Mouse (Mus musculus): ENCODE data around the gene Lin7b.
"Not testable (repeated sequence)": the region's sequence is repeated elsewhere in the genome, so short reads cannot be mapped to it uniquely, and the experiment has no call there.

The Lin7b gene

DNA sequence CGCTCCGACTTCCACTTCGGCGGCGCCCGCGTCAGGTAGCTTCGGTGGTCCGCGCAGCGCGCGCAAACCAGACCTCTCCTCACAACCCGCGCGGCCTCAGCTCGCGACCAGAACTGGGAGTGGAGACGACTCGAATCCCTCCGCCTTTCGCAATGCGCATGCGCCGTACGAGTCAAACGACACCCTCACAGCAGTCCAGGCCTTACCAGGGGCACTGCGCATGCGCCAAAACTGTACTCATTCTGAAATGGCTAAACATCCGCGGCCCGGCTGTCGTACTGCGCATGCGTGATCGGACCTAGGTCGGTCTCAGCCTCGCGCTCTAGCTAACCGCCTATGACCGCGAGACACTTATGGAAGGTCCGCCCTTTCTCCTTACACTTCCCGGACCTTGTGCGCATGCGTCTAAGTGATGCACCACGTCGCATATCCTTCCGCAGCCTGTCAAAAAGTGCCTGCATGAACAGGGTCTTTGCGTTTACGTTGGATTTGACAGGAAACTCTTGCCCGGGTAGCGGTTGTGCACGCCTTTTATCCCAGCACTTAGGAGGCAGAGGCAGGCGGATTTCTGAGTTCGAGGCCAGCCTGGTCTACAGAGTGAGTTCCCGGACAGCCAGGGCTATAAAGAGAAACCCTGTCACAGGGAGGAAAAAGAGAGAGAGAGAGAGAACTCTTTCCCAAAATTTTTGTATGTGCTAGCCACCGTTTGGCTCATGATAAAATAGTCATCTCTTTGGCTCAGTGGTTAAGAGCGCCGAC, 25.4 kb upstream of the Lin7b start, which contains the start of gene Snrnp70:
Gene Snrnp70 (minus strand): TSS at position 165 of the 759 bp plus-strand sequence.
- peak; percentile 100 for DNase-seq (ENCODE audit: low read depth, low spot score)

DNA sequence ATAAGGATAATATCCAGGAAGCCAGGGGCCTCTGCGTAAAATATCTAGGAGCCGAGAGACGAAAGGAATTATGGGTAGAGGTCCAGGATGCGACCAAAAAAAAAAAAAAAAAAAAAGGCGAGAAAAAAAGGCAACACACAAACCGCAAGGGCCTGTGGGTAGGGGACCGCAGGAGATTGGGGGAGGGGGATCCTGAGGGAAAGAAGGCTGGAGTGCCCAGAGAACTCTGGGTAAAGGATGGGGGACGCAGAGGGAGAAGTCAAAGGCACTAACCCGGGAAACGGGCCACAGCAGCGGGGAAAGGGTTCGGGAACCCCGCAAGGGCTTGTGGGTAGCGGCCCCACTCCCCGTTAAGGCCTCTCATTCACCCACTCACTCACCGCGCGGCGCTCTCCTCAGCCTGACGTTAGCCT, 24.8 kb upstream of the Lin7b start:
- DNase-seq (ENCODE audit: low read depth, low spot score) = no peak

DNA sequence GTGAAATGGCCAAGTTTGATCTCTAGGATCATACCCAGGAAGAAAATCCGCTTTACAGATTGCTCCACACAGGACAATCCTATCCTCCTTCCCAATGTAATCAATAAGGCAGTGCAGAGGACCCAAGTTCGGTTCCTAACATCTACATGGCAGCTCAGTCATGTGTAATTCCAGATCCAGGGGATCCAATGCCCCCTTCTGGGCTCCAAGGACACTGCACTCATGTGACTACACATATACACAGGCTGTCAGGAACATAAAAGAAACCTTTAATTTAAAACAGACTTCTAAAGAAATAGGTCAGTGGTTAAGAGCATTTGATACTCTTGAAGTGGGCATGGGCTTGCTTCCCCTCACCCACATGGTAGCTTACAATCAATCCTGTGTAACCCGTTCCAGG, 15.7 kb upstream of the Lin7b start:
- no peak for DNase-seq (ENCODE audit: low read depth, low spot score)

DNA sequence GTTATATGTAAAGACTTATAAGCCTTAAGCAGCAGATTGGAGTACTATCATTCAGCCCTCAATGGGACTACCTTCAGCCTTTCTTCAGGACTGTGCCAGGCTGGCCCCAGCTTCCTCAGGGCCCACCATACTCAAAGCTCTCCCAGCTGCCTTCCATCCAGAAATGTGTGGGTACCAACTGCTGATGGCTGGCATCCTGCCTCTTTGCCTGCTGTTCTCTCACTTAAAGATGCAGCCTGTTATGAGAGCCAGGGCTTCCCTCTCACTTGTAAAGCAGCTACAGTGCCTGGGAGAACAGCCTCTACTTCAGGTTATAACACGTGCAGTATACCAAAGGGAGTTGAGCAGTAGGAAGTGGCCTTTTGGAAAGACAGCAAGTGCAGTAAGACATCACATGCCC, 5.7 kb upstream of the Lin7b start:
- DNase-seq (ENCODE audit: low read depth, low spot score) = no peak

DNA sequence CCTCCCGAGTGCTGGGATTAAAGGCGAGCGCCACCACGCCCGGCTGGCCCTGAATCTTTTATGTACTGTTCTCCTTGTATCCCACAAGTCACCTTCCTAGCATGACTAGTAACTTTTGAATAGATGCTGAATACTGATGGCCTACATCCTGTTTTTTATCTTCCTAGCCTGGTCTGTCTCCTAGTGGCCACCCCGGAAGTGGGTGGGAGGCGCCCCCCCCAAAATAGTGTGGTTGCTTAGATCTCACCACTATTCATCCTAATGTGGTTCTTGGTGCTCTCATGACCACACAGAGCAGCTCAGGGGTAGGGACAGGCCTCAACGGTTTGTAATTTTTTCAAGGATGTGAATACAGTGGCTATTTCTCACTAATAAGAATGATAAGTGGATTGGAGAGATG, 4.2 kb upstream of the Lin7b start:
- no peak for DNase-seq (ENCODE audit: low read depth, low spot score)

DNA sequence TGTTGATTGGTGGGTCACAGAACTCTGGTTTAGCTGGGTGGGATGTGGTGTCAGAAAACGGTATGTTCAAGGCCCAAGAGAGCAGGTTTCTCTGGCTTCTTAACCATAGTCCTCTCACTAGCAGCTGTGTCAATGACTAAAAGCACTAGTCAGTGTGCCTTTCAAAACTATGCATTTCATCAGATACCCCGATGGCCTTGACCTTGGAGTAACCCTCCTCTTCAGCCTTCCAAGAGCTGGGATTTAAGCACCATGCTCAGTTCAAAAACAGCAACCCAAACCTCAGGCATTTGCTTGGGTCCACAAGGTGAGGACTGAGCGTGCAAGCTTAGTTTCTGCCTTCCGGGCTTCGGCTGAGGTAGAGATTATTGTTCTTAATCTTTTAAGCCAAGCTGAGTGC, 2.0 kb upstream of the Lin7b start:
- DNase-seq (ENCODE audit: low read depth, low spot score) = no peak

DNA sequence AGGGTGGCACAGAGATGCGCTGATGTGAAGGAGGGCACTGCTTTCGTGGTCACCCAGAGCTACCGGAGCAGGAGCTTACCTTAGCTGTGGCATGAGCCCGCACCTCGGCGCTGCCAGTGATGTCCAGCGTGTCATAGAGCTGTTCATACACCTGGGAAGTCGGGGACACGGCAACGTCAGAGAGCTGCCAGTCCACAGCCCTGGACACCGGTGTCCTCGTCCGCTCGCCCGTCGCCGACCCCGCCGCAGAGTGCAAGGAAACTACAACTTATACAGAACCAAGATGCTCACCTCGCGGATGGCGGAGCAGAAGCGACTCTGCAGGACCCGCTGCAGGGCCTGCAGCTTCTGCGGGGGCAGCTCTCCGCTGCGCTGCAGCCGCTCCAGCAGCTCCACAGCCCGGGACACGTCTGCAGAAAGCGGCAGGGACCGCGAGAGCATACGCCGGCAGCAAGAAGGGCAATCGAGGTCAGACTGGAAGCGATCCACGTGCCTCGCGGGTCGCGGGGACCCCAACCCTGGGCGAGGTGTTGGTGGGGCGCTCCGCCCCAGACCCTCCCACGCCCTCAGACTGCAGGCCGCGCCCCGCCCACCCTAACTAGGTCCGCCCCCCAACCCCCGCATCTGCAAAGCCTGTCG, 428 bp downstream of the Lin7b start:
- no peak for DNase-seq (ENCODE audit: low read depth, low spot score)

DNA sequence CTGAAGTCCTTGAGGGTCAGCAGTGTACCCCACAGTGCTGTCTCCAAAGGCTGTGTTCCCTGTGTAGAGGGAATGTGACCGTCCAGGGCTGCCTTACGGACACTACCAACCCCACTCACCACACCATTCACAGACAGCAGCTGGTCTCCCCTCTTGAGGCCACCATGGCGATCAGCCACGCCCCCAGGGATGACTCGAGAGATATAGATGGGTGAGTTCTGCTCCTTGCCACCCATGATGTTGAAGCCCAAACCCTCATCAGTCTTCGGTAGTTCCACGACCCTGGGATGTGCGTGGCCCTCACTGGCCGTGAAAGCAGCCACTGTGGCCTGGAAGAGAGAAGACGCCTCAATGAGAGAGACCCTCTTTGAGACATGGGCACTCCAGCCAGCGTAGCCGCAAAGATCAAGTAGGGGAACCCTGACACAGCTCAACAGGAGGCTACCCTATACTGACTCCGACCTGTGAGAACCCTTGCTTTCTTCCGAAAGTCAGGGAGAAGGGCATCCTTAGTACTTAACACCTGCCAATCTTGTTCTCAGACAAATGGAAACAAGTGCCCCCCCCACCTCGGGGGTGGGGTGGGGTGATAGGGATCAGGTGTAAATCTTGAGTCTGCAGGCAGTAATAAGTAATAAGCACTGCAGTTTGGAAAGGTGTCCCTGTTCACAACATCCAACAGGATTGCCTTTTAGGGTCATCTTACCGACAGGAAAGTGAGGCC, 1.2 kb downstream of the Lin7b start:
- no peak for DNase-seq (ENCODE audit: low read depth, low spot score)

DNA sequence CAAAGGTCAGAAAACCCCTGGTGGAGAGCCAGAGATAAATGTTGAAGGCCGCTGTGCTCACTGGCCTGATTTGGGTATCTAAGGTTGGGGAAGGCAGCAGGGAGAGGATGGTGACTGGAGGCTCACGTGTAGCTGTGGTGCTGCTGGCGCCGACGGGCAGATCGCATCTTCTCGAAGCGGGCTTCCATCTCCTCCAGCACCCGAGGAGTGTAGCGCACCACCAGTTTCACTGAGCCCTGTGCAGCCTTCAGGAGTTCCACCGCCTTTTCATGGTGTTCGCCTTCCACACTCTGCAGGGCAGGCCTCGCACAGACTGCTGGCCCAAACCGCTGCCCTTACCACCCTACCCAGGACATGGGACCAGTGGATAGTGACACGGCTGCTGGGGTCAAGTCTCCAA, 2.2 kb downstream of the Lin7b start:
- DNase-seq (ENCODE audit: low read depth, low spot score) = no peak

DNA sequence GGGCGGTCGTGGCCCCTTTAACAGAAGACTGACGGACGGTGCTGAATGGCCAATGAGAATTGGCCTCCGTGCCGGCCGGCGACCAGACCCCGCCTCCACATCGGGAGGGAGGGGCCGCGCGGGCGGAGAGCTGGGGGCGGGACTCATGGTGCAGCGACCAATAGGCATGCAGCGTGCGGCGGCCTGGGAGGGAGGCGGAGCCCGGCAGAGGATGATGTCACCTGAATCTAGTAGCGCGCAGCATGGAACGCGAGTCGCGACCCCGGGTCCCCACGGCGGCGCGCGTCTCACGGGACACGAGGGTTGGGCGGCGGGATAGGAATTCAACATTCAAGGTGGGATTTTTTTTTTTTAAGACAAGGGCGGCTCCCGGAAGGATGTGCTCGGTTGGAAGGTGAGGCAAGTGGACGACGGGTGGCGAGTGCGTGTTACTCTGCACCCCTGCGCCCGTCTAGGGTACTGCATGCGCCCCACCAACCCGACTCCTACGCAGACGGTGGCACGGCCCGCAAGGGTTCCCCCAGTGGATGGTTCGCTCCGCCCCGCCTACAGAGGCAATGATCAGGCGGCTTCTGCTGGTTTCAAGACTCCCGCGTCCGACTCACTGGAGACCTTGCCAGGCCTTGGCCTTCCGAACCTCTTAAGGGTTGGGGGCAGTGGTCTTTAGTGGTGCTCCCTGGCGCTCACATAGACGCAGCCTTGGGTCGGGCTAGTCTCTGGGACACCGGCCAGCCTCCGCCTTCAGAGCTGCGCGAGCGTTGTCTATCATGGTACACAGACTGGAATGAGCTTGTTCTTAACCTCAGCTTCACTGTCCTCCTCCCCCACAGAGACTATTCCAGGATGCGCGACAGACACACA, 3.1 kb downstream of the Lin7b start:
- peak; percentile 99 for DNase-seq (ENCODE audit: low read depth, low spot score)

DNA sequence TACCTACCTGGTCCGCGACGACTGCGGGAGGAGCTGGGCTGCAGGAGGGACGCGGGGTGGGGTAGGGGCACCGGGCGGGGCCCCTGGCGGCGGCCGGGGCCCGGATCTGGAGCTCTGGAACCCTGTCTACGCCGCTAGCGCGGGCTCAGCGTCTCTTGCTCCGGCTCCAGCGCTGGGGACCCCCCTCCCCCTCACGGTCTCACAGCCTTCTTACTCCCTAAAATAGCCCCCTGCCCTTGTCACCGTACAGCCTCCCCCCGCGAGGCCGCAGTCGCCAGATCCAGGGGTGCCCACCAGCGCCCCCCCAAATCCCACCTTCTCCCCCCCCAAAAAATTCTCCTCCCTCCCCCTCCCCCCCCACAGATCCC, 3.7 kb downstream of the Lin7b start, which contains the start of gene Ppfia3:
Gene Ppfia3 (minus strand): TSS at position 368 of the 368 bp plus-strand sequence.
- no peak for DNase-seq (ENCODE audit: low read depth, low spot score)

DNA sequence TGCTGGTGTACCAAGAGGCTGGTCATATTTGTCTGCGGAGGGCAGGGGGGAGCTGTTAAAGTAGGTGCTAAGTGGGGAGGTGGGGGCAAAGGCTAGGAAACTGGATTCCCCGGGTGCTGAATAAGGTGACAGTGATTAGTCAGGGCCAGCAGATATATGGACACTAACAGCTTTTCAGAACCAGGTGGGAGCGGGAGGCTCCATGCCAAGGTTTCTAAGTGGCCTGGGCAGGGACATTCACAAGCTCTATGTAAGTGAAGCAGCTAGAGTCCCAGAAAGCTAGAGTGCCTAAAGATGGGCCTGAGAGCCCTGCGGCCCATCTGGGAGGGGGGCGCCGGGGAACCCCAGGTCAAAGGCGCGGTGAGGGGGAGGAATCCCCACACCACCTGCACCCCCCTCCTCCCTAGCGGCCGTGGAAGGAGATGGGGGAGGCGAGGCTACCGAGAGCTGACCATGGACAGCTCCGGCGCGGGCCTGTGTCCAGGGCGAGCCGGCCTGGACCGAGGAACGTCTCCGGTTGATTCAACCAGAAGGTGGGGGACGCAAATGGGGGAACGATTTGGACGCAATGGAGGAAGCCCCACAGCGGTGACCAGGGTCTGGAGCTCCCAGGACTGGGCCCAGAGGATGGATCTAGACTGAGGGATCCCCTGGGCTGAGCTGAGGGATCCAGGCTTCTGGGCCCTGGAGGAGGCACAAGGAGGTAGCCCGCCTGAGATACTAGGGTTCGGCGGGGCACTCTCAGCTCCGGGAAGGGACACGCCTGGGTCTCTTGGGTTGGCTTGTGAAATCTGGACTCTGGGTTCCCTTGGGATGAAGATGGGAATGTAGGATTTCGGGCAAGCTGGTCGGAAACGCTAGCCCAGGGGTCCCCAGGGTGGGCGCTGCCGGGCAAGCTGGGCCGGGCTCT, 4.4 kb downstream of the Lin7b start:
- no peak for DNase-seq (ENCODE audit: low read depth, low spot score)

DNA sequence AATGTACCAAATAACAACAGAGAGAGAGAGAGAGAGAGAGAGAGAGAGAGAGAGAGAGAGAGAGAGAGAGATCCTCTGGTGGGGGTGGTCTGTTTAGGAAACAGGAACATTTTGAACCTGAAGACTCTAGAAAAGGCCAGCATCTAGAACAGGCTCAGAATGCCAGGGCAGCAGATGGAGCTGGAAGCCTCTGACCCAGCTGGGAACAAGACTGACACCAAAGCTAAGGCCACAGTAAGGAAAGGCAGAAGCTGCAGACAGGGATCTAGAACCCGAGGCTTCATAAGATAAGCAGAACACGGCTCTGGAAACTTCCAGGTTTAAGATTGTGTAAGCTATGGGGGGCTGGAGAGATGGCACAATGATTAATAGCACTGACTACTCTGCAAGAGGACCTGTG, 6.4 kb downstream of the Lin7b start:
- no peak for DNase-seq (ENCODE audit: low read depth, low spot score)

DNA sequence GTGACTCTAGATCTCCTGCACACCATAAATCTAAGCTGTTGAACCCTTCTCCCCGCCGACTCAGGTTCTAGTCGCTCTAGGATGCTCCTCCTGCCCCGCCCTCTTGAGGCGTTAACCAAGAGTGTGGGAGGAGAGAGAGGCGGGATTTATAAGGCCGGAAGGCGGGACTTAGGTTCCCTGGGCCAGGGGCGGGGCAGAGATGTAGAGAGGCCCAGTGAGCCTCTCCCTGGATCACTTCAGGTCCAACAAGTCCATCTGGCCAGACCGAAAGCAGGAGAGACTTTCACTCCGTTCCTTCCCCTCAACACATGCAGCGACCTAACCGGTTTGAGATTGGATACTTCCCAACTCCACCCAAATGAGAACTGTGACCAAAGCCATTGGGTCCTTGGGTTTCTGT, 7.6 kb downstream of the Lin7b start:
- DNase-seq (ENCODE audit: low read depth, low spot score) = peak; percentile 92

DNA sequence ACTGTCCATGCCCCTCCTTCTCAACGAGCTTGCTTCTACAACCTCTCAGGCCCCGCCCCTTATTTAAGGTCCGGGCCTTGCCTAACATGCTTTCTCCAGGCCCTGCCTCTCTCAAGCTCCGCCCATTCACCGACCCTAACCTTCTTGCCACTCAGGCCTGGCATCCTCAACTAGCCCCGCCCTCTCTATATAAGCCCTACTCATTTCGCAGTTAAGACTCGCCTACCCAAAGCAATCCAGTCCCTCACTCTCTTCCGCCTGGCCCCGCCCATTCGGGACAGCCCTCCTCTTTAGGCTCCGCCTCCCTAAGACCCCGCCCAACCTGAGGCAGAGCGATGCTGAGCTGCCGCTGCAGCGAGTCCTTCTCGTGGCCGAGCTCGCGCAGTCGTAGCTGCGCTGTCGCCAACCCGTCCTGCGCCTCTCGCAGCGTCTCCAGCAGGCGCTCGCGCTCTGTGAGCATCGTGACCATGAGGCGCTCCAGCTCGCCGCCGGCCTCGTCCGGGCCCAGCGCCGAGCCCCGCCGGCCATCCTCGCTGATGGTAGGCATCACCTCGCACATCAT, 9.1 kb downstream of the Lin7b start:
- peak; percentile 99 for DNase-seq (ENCODE audit: low read depth, low spot score)

DNA sequence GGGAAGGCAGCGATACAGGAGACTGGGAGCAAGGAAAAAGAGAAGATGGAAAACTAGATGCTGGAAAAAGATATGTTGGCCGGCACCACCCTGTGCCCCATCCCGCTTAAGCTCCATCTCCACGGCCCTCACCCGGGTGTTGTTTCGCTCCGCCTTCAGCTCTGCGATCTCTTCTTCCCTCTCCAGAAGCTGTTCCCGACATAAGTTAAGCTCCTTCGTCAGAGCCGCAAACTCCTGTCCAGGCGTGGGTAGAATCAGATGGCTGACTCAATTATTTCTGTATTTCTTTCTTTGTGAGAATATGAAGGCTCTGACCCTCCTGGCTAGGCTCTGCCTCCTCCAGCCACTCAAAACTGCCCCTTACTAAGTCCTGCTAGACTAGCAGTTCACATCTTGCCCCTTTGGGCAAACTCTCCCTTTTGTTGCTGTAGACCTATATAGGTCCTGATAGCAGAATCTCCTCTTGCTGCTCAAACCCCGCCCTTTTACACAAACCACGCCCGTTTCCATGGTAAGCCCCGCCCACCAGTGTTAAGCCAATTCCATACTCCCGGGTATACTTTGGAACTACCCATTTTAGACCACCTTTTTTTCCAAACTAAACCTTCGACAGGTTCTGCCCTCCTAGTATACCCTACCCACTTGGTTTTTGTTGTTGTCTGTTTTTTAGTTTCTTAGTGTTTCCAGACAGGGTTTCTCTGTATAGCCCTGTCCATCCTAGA, 9.8 kb downstream of the Lin7b start:
- DNase-seq (ENCODE audit: low read depth, low spot score) = no peak

DNA sequence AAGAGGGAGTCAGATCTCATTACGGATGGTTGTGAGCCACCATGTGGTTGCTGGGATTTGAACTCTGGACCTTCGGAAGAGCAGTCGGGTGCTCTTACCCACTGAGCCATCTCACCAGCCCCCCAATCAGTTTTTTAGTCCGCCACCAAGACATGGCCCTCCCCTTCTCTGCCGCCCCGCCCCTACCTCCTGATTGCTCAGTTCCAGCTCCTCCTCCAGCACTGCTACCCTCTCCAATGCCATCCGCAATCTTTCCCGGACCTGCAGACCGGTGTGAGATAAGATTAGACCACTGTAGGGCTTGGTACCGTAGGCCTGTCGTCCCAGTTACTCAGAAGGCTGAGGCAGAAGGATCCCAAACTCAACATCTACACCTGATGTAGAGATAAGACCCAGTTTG, 11.3 kb downstream of the Lin7b start:
- DNase-seq (ENCODE audit: low read depth, low spot score) = not testable (repeated sequence)

DNA sequence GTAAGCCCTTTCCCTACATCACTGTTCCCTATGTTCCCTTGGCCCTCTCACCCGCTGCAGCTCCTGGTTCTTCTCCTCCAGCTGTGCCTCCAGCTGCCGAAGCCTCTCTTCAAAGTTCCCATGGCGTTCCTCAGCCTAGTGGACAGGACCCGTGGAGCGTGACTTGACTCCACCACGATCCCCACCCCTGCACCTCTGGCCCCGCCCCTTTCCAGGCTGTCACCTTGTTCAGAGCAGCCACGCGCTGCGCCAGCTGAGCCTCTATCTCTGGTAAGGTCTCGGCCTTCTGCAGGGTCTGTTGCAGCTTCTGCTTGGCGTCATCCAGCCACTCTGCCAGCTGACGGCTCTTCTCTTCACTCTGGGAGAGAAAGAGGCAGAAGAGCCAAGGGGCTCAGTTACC, 14.3 kb downstream of the Lin7b start:
- no peak for DNase-seq (ENCODE audit: low read depth, low spot score)

DNA sequence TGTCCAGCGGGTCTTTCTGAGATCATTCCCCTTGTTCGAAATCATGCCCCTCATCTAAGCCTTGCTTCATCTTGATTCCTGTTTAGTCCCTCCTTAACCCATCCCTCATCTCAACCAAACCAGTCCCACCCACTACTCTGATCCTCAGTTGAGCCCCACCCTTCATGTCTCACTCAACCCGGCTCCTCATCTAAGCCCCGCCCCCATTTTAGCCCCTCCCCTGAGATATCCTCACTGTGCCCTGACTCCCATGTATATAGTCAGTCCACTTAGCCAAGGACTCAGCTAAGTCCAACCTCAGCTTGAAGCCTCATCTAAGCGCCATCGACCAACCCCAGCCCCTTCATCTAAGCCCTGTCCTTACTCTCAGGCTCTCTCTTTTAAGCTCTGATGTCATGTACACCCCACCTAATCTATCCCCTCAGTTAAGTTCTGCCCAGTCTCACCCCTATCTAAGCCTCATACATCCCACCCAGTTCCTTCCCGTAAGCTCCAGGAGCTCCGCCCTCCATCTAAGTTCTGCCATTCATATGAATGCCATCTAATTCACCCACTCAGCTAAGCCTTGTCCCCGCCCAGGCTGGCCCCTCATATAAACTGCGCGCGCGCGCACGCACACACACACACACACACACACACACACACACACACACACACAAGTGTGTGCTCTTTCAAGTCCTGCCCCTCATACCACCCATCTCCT, 14.9 kb downstream of the Lin7b start:
- DNase-seq (ENCODE audit: low read depth, low spot score) = no peak

Measured in A20 (cell line).